Comparison of ENCODE assay signal across 8 mouse cellular contexts in genomic region chr3:138859666-138860065, GRCm38 (mm10).
A peak's percentile ranks its signal among the peaks of the same experiment; 100 is the strongest.
DNase-seq lines count a peak whose midpoint lies in the region; ATAC-seq and TF ChIP-seq lines count a peak whose summit lies in the region.

No protein-coding gene starts in this region.

- H3K4me3 ChIP-seq in forebrain, postnatal 0 days (ENCODE audit: low read depth, low read length) = no peak overlapping the region
- no peak overlapping the region for H3K4me3 ChIP-seq in midbrain, embryonic 11.5 days (ENCODE audit: low read depth, low read length)

- DNase-seq in left cerebral cortex, postnatal 4 days = peak; percentile 63
- no peak for DNase-seq in left cerebral cortex, postnatal 36 days (ENCODE audit: low spot score in 2 of 2)
- DNase-seq in cerebellum, adult 11-12 months = peak; percentile 69
- DNase-seq in forebrain, postnatal 0 days = no peak
- peak; percentile 89 for DNase-seq in midbrain, embryonic 11.5 days (ENCODE audit: low spot score, missing footprints)
- no peak for DNase-seq in thymus, postnatal 0 days (ENCODE audit: low spot score)
- DNase-seq in liver = no peak

- intact Hi-C loops in left cerebral cortex, postnatal 4 days (cut with DNase I) = loop anchor here (10.0 kb wide), 1 partner anchor 115 kb away; the partner anchor contains the start of gene Tspan5
- intact Hi-C loops in left cerebral cortex, postnatal 36 days (cut with DNase I) = loop anchor here (5.0 kb wide), 1 partner anchor 117 kb away; the partner anchor contains the start of gene Tspan5

- peaks cover 56% of the 10 kb centered on the region for H3K4me1 ChIP-seq in forebrain, postnatal 0 days (ENCODE audit: insufficient read depth)
- peaks cover 38% of the 10 kb centered on the region for H3K4me1 ChIP-seq in midbrain, embryonic 11.5 days (ENCODE audit: control insufficient read depth, insufficient read depth, low read length)

- no peak overlapping the region for H3K4me2 ChIP-seq in forebrain, postnatal 0 days (ENCODE audit: low read depth)
- H3K4me2 ChIP-seq in midbrain, embryonic 11.5 days = no peak overlapping the region

- 0 out of 2 replicates have a peak, but pooled peaks have one; percentile 4 for ATAC-seq in forebrain, postnatal 0 days
- ATAC-seq in midbrain, embryonic 11.5 days (ENCODE audit: low FRiP score) = peak; percentile 17; the same call in 1 of the 2 replicates
- no peak for ATAC-seq in erythroblast, adult 5-6 weeks (replicated peaks; ENCODE audit: low FRiP score, poor library complexity, severe bottlenecking)

- H3K9me3 ChIP-seq in forebrain, postnatal 0 days (ENCODE audit: low read length) = no peaks in the 10 kb centered on the region
- H3K9me3 ChIP-seq in midbrain, embryonic 11.5 days (ENCODE audit: control insufficient read depth, low read length) = no peaks in the 10 kb centered on the region

- no peak overlapping the region for H3K27ac ChIP-seq in forebrain, postnatal 0 days (ENCODE audit: low read depth, low read length)
- no peak overlapping the region for H3K27ac ChIP-seq in midbrain, embryonic 11.5 days (ENCODE audit: low read depth, low read length)

- TF ChIP-seq CTCF in forebrain, postnatal 0 days (IDR thresholded peaks at IDR 0.05; ENCODE audit: low read depth) = peak; percentile 21; the same call in 1 of the 2 replicates

- 35% methylated on average over 8 of the region's 8 CpGs for WGBS in forebrain, postnatal 0 days
- WGBS in midbrain, embryonic 11.5 days = 32% methylated on average over 8 of the region's 8 CpGs

- no peaks in the 10 kb centered on the region for H3K27me3 ChIP-seq in forebrain, postnatal 0 days (ENCODE audit: insufficient read depth, low read length)
- H3K27me3 ChIP-seq in midbrain, embryonic 11.5 days (ENCODE audit: control insufficient read depth, insufficient read depth, low read length) = no peaks in the 10 kb centered on the region; the same call in 1 of the 2 replicates

- H3K36me3 ChIP-seq in forebrain, postnatal 0 days (ENCODE audit: insufficient read depth) = no peaks in the 10 kb centered on the region
- H3K36me3 ChIP-seq in midbrain, embryonic 11.5 days (ENCODE audit: control insufficient read depth, insufficient read depth, low read length) = no peaks in the 10 kb centered on the region

- H3K9ac ChIP-seq in forebrain, postnatal 0 days = no peak overlapping the region
- H3K9ac ChIP-seq in midbrain, embryonic 11.5 days (ENCODE audit: low read length) = no peak overlapping the region

Comparison
In these comparisons a context has a peak if more than half of its experiments do, and no peak if none do; other contexts are left out.
1. DNase-seq: peak in left cerebral cortex, postnatal 4 days (single experiment), cerebellum, adult 11-12 months (single experiment) and midbrain, embryonic 11.5 days (single experiment); none in left cerebral cortex, postnatal 36 days (0 of 2), forebrain, postnatal 0 days (single experiment), thymus, postnatal 0 days (single experiment) and liver (single experiment).